Mouse (Mus musculus) myocyte (in vitro differentiated cells): ENCODE results near the gene Gpatch2l. TPM values are rescaled to one million over a fixed set of nuclear protein-coding genes. Genes with fewer than 3 reads are reported as not detected.

Experiments
- H3K27me3 ChIP-seq: one replicate; pipeline ENCODE4 v1.6.1; 2011; ENCODE audit not compliant: control insufficient read depth, insufficient read depth, insufficient read length
- H3K36me3 ChIP-seq: one replicate; pipeline ENCODE4 v1.6.1; 2011; ENCODE audit not compliant: control insufficient read depth, insufficient read depth
- H3K4me2 ChIP-seq: one replicate; pipeline ENCODE4 v1.6.1; 2011; ENCODE audit warnings: low read depth, control low read depth
- H3K4me3 ChIP-seq: one replicate; pipeline ENCODE4 v1.5.1; 2011; ENCODE audit warnings: mild to moderate bottlenecking, control low read depth, moderate library complexity
- H3K79me2 ChIP-seq: one replicate; pipeline ENCODE4 v1.6.1; 2011; ENCODE audit not compliant: control insufficient read depth, insufficient read depth
- H3ac ChIP-seq: one replicate; pipeline ENCODE4 v1.6.1; 2011; ENCODE audit not compliant: control insufficient read depth, insufficient read length
- CEBPB ChIP-seq: IDR thresholded peaks from 2 replicates; pipeline ENCODE4 v1.6.1; 2011; ENCODE audit warnings: mild to moderate bottlenecking, moderate library complexity; ENCODE audit not compliant: poor library complexity, insufficient read depth, severe bottlenecking
- E2F4 ChIP-seq: IDR thresholded peaks from one replicate; pipeline ENCODE4 v1.6.1; 2011; ENCODE audit warnings: mild to moderate bottlenecking, control low read depth, moderate library complexity; ENCODE audit not compliant: insufficient read depth
- MAX ChIP-seq: IDR thresholded peaks from one replicate; pipeline ENCODE4 v1.6.1; 2011; ENCODE audit warnings: low read depth, mild to moderate bottlenecking, control low read depth
- MYOD1 ChIP-seq, 3 experiments: IDR thresholded peaks; one replicate each; pipeline ENCODE4 v1.6.1; 2011; ENCODE audit warnings: control low read depth in 2 of 3, low read depth in 2 of 3, mild to moderate bottlenecking in 2 of 3, moderate library complexity in 1 of 3; ENCODE audit not compliant: insufficient read length in 2 of 3, control insufficient read depth in 1 of 3
- MYOG ChIP-seq, 3 experiments: IDR thresholded peaks; one replicate each; pipeline ENCODE4 v1.6.1; 2011; ENCODE audit warnings: control low read depth in 2 of 3, low read depth in 2 of 3, mild to moderate bottlenecking in 2 of 3; ENCODE audit not compliant: insufficient read length in 2 of 3, control insufficient read depth in 1 of 3, insufficient read depth in 1 of 3
- POLR2A ChIP-seq: IDR thresholded peaks from one replicate; pipeline ENCODE4 v1.6.1; 2011; ENCODE audit warnings: low read depth, mild to moderate bottlenecking, control low read depth, moderate library complexity; ENCODE audit not compliant: insufficient read length
- POLR2AphosphoS2 ChIP-seq: IDR thresholded peaks from one replicate; pipeline ENCODE4 v1.6.1; 2011; ENCODE audit warnings: low read depth, control low read depth; ENCODE audit not compliant: insufficient read length
- REST ChIP-seq: IDR thresholded peaks from one replicate; pipeline ENCODE4 v1.6.1; 2011; ENCODE audit warnings: mild to moderate bottlenecking, control low read depth, moderate library complexity; ENCODE audit not compliant: insufficient read depth, insufficient read length
- SRF ChIP-seq: IDR thresholded peaks from one replicate; pipeline ENCODE4 v1.6.1; 2011; ENCODE audit warnings: low read depth; ENCODE audit not compliant: control insufficient read depth, insufficient read length
- TCF12 ChIP-seq: IDR thresholded peaks from one replicate; pipeline ENCODE4 v1.6.1; 2011; ENCODE audit warnings: mild to moderate bottlenecking, control low read depth; ENCODE audit not compliant: poor library complexity, insufficient read depth, severe bottlenecking
- TCF3 ChIP-seq: IDR thresholded peaks from one replicate; pipeline ENCODE4 v1.6.1; 2011; ENCODE audit warnings: low read depth, control low read depth; ENCODE audit not compliant: insufficient read length
- USF1 ChIP-seq: IDR thresholded peaks from one replicate; pipeline ENCODE4 v1.6.1; 2011; ENCODE audit warnings: low read depth, mild to moderate bottlenecking, control low read depth, moderate library complexity
- polyA plus RNA-seq: library from polyadenylated mRNA; unstranded; fragments of >200 nt; fragmentation: generic; extraction: Trizol; gene quantifications from one replicate; pipeline ENCODE4 v1.2.1, GENCODE M21; 2012; ENCODE audit warnings: missing spikeins

Gpatch2l gene
- polyA plus RNA-seq, 1 experiment = 11.4 TPM

GRCm38 (mm10) chr12:86305045-86305444 lies 63.4 kb downstream of the Gpatch2l start:
- H3K27me3 ChIP-seq = no peaks in the 10 kb centered on the region
- no peaks in the 10 kb centered on the region for H3K36me3 ChIP-seq
- H3K4me2 ChIP-seq = no peak overlapping the region
- no peak overlapping the region for H3K4me3 ChIP-seq
- no peaks in the 10 kb centered on the region for H3K79me2 ChIP-seq
- TF ChIP-seq SRF (no peak), TCF3 (no peak), MAX (no peak), E2F4 (no peak), TCF12 (no peak), MYOG (IDR thresholded peaks at IDR 0.05; ENCODE audit: control insufficient read depth in 1 of 3, insufficient read depth in 1 of 3, insufficient read length in 2 of 3, low read depth in 2 of 3) (no peak), POLR2AphosphoS2 (no peak), USF1 (no peak), MYOD1 (IDR thresholded peaks at IDR 0.05; ENCODE audit: control insufficient read depth in 1 of 3, insufficient read length in 2 of 3, low read depth in 2 of 3) (no peak), CEBPB (no peak), POLR2A (no peak), REST (no peak)
- no peak overlapping the region for H3ac ChIP-seq

DNA sequence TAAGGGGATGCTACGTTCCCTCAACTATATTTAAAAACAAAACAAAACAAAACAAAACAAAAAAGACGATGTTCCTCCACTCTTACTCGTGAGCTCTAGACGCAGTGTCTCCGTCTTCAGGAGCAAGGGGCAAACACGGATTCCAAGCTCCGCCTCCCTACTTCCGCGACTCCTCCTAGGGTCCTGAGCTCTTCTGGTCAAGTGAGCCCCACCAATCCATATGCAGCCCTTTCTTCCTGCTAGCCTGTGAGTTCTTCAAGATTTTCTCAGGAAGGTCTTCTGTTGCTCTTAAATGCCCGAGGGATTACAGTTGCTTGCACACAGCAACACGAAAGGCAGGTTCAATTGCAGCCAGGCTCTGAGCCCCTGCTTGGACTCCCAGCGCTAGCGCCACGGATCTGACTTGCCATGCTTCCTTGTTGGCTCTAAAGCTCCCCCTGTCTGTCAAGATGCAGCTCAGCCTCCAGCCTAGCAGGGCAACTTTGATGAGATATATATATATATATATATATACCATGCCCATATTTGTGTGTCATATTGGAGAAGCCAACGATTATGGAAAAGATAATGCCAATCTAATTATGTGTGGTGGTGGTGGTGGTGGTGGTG lies 64.1 kb downstream of the Gpatch2l start:
- Histone ChIP-seq H3ac (no peak overlapping the region), H3K4me3 (no peak overlapping the region), H3K27me3 (no peaks in the 10 kb centered on the region), H3K79me2 (no peaks in the 10 kb centered on the region), H3K36me3 (no peaks in the 10 kb centered on the region), H3K4me2 (no peak overlapping the region)
- no peak for TF ChIP-seq REST
- no peak for TF ChIP-seq TCF12
- TF ChIP-seq TCF3 = no peak
- TF ChIP-seq POLR2AphosphoS2 = no peak
- TF ChIP-seq MAX = no peak
- TF ChIP-seq MYOG (IDR thresholded peaks at IDR 0.05; ENCODE audit: control insufficient read depth in 1 of 3, insufficient read depth in 1 of 3, insufficient read length in 2 of 3, low read depth in 2 of 3) = no peak
- no peak for TF ChIP-seq USF1
- no peak for TF ChIP-seq SRF
- TF ChIP-seq POLR2A = no peak
- TF ChIP-seq E2F4 = no peak
- no peak for TF ChIP-seq CEBPB
- TF ChIP-seq MYOD1 (IDR thresholded peaks at IDR 0.05; ENCODE audit: control insufficient read depth in 1 of 3, insufficient read length in 2 of 3, low read depth in 2 of 3) = no peak

GRCm38 (mm10) chr12:86309474-86309873 lies 67.8 kb downstream of the Gpatch2l start:
- H3K36me3 ChIP-seq = no peaks in the 10 kb centered on the region
- H3K79me2 ChIP-seq = no peaks in the 10 kb centered on the region
- no peaks in the 10 kb centered on the region for H3K27me3 ChIP-seq
- H3K4me3 ChIP-seq = no peak overlapping the region
- TF ChIP-seq USF1 = no peak
- no peak for TF ChIP-seq POLR2AphosphoS2
- TF ChIP-seq TCF12 = no peak
- TF ChIP-seq REST = no peak
- TF ChIP-seq TCF3 = no peak
- H3ac ChIP-seq = no peak overlapping the region
- no peak overlapping the region for H3K4me2 ChIP-seq

DNA sequence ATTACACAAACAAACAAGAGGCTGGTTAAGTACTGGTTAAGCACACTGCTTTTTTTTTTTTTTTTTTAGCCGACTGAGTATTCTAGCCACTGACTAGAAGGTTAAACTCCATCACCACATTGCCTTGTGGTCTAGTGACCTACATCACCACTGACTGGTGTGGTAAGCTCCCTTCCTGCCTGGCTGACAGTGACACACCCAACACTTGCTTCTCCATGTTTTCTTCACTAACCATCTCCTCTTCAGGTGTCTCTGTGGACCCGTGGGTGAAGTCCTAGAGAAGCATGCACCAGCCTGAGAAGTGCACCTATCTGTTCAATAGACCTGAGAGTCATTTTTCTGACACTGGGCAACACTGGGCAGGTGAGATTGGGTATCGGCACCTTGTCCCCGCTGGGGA lies 68.2 kb downstream of the Gpatch2l start:
- no peak overlapping the region for H3K4me2 ChIP-seq
- no peaks in the 10 kb centered on the region for H3K36me3 ChIP-seq
- no peaks in the 10 kb centered on the region for H3K79me2 ChIP-seq
- H3K27me3 ChIP-seq = no peaks in the 10 kb centered on the region
- no peak overlapping the region for H3K4me3 ChIP-seq
- H3ac ChIP-seq = no peak overlapping the region
- TF ChIP-seq MYOD1 (IDR thresholded peaks at IDR 0.05; ENCODE audit: control insufficient read depth in 1 of 3, insufficient read length in 2 of 3, low read depth in 2 of 3) = no peak
- TF ChIP-seq E2F4 = no peak
- TF ChIP-seq TCF3 = no peak
- no peak for TF ChIP-seq POLR2A
- no peak for TF ChIP-seq MAX
- TF ChIP-seq USF1 = no peak
- no peak for TF ChIP-seq TCF12
- TF ChIP-seq SRF = no peak
- no peak for TF ChIP-seq CEBPB

DNA sequence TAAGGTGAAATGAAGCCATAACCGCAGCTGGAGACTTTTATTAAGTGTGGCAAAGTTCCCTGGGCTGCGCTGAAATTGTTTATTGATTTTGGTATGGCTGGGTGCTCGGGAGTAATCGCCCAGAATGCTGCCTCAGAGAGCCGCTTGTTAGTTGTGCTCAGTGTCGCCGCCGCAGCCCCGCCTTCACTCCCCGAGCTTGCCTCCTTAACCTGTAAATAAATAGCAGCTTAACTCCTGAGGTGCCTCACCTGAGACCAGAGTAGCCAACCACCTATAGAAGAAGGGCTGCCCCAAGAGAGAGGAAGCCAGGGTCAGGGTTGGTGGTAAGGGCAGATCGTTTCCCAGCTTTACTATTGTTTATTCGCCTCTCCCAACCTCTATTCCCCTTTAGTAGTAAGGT lies 79.0 kb downstream of the Gpatch2l start:
- H3ac ChIP-seq = no peak overlapping the region
- no peak for TF ChIP-seq MAX
- TF ChIP-seq SRF = no peak
- TF ChIP-seq POLR2AphosphoS2 = no peak
- no peak for TF ChIP-seq MYOD1 (IDR thresholded peaks at IDR 0.05; ENCODE audit: control insufficient read depth in 1 of 3, insufficient read length in 2 of 3, low read depth in 2 of 3)
- TF ChIP-seq REST = no peak
- no peak for TF ChIP-seq CEBPB
- TF ChIP-seq TCF3 = no peak
- TF ChIP-seq TCF12 = no peak
- no peak for TF ChIP-seq E2F4
- no peak for TF ChIP-seq POLR2A
- TF ChIP-seq MYOG (IDR thresholded peaks at IDR 0.05; ENCODE audit: control insufficient read depth in 1 of 3, insufficient read depth in 1 of 3, insufficient read length in 2 of 3, low read depth in 2 of 3) = no peak
- TF ChIP-seq USF1 = no peak
- H3K4me3 ChIP-seq = no peak overlapping the region
- peaks cover 10% of the 10 kb centered on the region for H3K27me3 ChIP-seq
- H3K79me2 ChIP-seq = no peaks in the 10 kb centered on the region
- no peak overlapping the region for H3K4me2 ChIP-seq
- H3K36me3 ChIP-seq = no peaks in the 10 kb centered on the region
